Mouse (Mus musculus) embryo, embryonic 11 days (tissue): Measurements from ENCODE around the gene Gemin7.

Source experiments
- DNase-seq: peaks from one replicate; pipeline ENCODE4 v3.0.0-alpha.2; 2015

Gene Gemin7

DNA sequence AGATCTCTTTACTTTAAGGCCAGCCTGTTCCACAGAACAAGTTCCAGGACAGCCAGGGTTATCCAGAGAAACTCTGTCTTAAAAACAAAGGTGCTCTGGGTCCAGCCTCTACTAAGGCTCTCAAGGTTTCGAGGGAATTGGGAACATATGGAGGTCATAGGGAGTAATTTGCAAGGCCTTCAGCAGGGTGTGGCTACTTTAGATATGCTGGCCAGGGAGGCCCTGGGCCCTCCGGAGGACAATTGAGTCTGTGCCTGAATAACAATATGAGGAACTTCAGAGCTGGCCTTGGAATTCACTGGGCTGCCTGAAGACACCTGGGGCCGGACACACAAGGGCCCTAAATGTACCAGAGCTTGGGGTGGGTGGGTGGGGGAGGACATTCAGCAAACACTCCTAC lies 1.8 kb downstream of the Gemin7 start:
- no peak for DNase-seq

GRCm38 (mm10) chr7:19573776-19574140 lies 3.6 kb downstream of the Gemin7 start:
- no peak for DNase-seq

DNA sequence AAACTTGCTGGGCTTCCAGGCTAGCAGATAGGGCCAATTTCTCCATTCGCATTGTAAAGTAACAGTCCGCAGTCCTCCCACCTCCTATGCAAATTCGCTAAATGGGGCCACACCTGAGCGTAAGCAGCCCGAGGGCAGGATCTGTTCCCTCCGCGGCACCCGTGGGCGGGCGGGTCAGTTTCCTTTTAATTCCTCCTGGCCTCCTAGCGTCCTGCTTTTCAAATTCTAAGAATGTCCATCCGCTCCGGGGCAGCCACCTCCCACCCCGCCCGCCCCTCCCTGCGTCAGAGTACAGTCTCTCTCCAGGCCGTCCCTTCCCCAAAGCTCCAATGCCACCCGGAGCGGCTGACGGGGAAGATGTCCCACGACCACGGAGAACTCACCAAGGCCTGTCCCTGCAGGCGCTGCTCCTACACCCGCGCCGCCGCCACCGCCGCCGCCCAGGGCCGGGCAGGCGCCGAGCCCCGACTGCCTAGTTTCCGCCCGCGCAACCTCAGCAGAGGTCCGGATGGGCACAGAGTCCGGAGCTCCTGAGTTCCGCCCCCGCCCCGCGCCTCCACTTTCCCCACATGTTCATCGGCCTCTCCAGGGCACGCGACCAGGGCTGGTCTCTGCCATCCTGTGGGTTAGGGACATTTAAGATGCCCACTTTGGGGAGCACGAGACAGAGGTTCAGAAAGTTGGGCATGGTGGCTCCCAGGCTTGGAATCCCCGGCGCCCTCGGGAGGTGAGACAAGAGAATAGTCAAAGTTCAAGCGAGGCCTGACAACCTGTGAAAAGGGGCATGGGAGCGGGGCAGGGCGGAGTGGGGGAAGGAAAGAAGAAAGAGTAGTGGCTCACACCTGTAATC lies 4.2 kb downstream of the Gemin7 start:
- peak; percentile 88 for DNase-seq

DNA sequence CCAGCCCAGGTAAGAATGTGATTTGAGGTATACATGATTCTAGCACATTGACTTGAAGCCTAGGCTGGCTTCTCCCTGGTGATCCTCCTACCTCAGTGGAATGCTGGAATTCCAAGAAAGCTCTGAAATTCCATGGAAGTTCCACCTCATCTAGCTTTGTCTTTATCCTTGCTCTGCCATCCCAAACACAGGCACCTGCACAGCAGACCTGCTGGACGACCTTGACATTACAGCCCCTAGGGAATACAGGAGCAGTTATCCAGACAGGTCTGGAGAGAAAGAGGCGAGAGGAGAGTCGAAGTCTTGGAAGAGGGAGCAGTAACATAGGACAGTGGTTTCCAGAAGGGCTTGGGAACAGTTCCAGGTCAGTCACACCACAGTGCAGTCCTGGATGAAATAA lies 7.7 kb downstream of the Gemin7 start:
- no peak for DNase-seq

DNA sequence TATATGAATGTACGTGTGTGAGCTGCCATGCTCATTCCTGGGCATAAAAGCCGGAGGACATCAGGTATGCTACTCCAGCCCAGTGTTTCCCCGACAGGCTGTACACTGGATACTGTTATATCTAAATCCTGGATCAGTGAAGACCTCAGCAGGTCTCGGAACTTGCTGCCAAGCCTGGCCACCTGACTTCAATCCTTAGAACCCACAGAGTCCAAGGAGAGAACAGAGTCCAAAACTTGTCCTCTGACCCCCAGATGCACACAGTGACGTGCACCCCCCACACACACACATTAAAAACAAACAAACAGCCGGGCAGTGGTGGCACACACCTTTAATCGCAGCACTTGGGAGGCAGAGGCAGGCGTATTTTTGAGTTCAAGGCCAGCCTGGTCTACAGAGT lies 10.0 kb downstream of the Gemin7 start:
- no peak for DNase-seq

- DNase-seq: no peak
Measured at GRCm38 (mm10) chr7:19565803-19566202, 11.6 kb downstream of the Gemin7 start.

DNA sequence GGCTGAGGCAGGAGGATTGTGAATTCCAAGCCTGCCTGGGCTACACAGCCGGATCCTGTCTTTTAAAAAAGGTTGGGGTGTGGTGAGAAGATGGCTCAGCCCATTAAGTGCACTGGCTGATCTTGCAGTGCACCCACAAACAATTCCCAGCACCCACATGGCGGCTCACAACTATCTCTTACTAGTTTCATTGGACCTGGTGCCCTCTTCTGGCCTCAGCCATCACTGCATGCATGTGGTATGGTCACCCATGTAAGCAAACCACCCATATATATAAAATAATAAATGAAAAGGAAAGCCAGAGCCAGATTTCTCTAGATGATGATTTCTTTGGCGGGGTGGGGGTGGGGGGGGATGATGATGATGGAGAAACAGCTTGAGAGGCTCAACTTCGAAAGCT lies 12.9 kb downstream of the Gemin7 start:
- no peak for DNase-seq

- no peak for DNase-seq
Measured at GRCm38 (mm10) chr7:19563884-19564283, 13.5 kb downstream of the Gemin7 start.

DNA sequence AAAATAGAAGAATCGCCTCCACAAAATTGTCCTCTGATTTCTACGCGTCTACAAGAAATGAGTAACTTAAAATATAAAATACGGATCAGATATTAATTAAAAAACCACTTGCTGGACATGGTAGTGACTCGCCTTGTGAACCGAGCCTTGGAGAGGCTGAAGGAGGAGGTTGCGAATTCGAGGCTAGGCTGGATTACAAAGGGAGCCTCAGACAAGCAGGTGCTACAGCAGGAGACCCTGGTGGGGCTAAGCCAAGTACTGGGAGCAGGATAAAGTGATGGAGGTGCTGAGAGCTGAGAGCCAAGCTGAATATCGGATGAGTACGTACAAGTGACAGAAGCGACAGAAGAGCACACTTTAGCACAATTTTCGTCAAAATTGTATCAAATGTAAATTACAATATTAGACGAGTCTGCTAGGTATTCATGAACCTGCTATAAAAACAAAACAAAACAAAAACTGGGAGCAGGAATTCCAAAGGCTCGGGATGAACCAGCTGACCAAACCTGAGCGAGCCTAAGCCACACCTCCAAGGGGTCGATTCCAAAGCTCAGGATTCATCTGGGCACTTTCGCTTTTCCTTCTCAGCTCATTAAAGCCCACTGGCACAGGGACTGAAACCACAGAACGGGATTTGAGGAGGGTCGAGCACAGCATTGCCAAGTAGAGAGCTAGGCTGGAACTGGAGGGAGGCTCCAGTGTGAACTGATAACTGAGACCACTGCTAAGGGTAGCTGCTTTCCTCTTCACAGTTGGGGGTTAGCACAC lies 14.6 kb downstream of the Gemin7 start, which contains the start of gene Ppp1r37:
TSS of gene Ppp1r37 (minus strand) at position 434 of the 768 bp plus-strand sequence.
- peak; percentile 71 for DNase-seq

- peak; percentile 97 for DNase-seq
Measured at GRCm38 (mm10) chr7:19561765-19562642, 15.4 kb downstream of the Gemin7 start.

GRCm38 (mm10) chr7:19561431-19561764 lies 16.0 kb downstream of the Gemin7 start:
- DNase-seq: no peak

DNA sequence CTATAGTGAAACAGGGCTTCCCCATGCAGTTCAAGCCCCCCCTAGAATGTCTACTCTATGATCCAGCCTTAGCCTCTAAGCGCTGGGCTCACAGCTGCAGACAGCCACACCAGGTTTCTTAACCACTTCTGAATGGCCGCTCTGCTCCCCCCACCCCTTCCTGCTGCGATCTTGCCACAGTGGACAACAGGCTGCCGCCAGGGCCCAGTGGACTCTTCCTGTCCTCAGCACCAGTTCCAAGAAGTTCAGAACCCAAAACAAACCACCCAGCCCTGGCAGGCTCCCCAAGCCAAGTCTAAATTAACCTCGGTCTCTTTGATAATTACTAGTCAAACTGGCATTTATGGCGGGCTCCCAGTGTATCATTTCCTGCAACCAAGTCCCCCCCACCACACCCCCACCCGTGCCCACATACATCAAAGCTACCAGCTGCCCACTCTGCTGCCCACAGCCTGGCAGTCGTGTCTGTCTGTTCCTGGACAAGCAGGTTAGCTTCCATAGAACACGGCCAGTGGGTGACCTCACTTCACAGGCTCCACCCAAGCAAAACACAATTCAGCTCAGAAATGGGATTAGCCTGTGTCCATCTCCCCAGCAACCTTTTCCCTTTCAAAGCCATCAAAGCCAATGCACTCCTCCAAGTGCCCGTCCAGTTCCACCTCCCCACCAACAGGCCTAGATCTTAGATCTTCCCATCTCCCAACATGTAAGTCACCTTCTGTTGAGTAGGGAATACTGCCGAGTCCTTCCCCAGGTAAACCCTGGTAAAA lies 16.7 kb downstream of the Gemin7 start:
- DNase-seq: no peak

DNA sequence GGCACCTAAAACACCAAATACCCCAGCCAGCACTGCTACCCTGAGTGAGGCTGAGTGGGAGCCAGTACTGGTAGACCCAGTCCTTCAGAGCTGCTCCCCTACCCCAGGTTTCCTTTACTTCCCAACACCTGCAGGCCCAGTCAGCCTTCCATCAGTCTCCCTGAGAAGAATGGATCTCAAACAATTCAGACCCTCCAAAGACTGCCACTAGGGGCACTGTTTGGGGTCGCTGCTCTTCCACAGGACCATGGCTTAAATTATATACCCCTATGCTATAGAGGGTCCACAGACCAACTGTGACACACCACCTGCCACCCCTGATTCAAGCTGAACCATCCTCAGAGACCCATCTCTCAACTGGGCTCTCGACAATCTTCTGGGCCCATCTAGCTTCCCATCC lies 18.4 kb downstream of the Gemin7 start:
- DNase-seq: peak; percentile 61

- no peak for DNase-seq
Measured at GRCm38 (mm10) chr7:19557982-19558900, 19.2 kb downstream of the Gemin7 start.

DNA sequence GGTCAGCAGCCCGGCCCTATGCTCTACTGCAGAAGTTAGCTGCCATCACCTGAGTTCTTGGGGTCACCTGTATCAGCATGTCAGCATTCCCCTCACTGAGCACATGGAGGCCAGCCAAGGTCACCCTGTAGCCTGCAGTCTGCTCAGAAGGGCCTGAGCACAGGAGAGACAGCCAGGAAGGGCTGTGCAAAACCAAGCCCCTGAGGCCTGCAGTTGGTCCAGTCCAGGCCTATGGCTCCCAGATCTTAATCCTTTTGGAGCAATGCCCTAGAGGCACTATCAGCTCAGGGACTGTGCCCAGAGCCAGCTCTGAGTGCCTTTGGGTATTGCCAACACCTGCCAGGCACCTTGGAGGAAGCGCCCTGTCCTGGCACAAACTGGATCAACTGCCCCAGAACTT lies 20.3 kb downstream of the Gemin7 start:
- no peak for DNase-seq

DNA sequence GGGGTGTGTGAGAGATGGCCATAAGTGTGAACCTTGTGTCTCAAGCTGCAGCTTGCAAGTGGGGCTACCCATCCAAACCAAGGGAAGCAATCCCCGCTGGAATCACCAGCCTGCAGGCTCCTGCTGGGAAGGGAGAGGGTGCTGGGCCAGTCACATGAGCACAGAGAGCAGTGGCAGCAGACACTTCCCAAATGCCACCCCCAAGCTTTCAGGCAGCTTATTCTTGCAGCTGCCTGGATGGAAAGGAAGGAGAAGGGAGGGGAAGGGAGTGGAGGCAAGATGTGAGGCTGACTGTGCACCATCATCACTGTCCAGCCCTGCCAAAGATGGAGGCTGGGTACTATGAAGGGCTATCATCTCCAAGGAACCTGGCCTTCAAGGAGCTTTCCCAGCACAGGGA lies 23.2 kb downstream of the Gemin7 start:
- DNase-seq: no peak

GRCm38 (mm10) chr7:19552443-19552842 lies 25.0 kb downstream of the Gemin7 start:
- DNase-seq: no peak

DNA sequence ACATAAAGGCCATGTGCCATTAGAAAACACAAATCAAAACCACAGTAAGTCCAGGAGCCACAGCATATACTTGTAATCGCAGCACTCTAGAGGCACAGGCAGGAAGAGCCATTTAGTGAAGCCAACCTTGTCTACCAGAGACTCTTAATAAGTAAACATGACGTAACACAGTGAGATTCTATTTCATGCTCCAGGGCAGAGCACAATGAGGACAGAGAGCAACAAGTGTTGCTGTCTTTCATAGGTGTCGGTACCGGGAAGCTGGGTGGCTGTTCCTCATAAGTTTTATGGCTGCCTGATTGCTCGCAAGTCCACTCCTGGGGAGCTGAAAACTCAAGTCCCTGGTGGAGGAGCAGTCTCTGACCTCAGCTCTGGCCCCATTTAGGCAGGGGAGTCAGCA lies 25.8 kb downstream of the Gemin7 start:
- DNase-seq: no peak

DNA sequence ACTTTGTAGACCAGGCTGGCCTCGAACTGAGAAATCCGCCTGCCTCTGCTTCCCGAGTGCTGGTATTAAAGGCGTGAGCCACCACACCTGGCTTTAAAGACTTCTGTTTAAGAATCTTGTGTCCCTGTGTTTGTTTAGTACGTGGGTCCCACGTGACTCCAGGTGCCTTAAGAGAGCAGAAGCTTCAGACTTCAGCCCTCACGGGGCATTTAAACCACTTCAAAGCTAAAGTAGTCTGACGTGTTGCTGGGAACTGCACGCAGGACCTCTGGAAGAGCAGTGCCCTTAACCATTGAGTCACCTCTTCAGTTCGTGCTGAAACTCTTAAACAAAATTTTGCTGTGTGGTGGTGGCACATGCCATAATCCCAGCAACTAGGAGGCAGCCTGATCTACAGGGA lies 28.0 kb downstream of the Gemin7 start:
- no peak for DNase-seq

GRCm38 (mm10) chr7:19547344-19547969 lies 29.9 kb downstream of the Gemin7 start:
- no peak for DNase-seq

- no peak for DNase-seq
Measured at GRCm38 (mm10) chr7:19546007-19546406, 31.4 kb downstream of the Gemin7 start.
